Mouse (Mus musculus) midbrain, embryonic 16.5 days (tissue): ENCODE measurements around the gene 0610010K14Rik. TPM values are rescaled to one million over a fixed set of nuclear protein-coding genes. Genes with fewer than 3 reads are reported as not detected.
A peak's percentile ranks its signal among the peaks of the same experiment; 100 is the strongest.

ENCODE experiments used
- ATAC-seq: fragments of 200-750 bp; cut with Nextera tagmentation; 2 replicates; pipeline ENCODE4 v1.8.0; 2017; ENCODE audit warnings: moderate TSS enrichment
- H3K27ac ChIP-seq: fragments of 300-500 bp; sonication (generic); 2 replicates; pipeline ENCODE4 v1.5.1; 2014; ENCODE audit warnings: mild to moderate bottlenecking, low read length, mixed read lengths
- H3K27me3 ChIP-seq: fragments of 300-500 bp; sonication (generic); 2 replicates; pipeline ENCODE4 v1.6.1; 2014; ENCODE audit warnings: low read depth, low read length, mixed read lengths; ENCODE audit not compliant: control insufficient read depth, insufficient read depth
- H3K36me3 ChIP-seq: fragments of 300-500 bp; sonication (generic); 2 replicates; pipeline ENCODE4 v1.6.1; 2014; ENCODE audit warnings: mild to moderate bottlenecking, low read length, moderate library complexity, mixed read lengths; ENCODE audit not compliant: control insufficient read depth, insufficient read depth
- H3K4me1 ChIP-seq: fragments of 300-500 bp; sonication (generic); 2 replicates; pipeline ENCODE4 v1.6.1; 2014; ENCODE audit warnings: mild to moderate bottlenecking, low read length, mixed read lengths; ENCODE audit not compliant: control insufficient read depth, insufficient read depth
- H3K4me2 ChIP-seq: fragments of 300-500 bp; sonication (generic); 2 replicates; pipeline ENCODE4 v1.6.1; 2014; ENCODE audit warnings: mild to moderate bottlenecking, low read length, mixed read lengths
- H3K4me3 ChIP-seq: fragments of 300-500 bp; sonication (generic); 2 replicates; pipeline ENCODE4 v1.5.1; 2014; ENCODE audit warnings: low read depth, mild to moderate bottlenecking, low read length, moderate library complexity, mixed read lengths
- H3K9ac ChIP-seq: fragments of 300-500 bp; sonication (generic); 2 replicates; pipeline ENCODE4 v1.6.1; 2014; ENCODE audit warnings: low read depth, low read length, mixed read lengths
- H3K9me3 ChIP-seq: fragments of 300-500 bp; sonication (generic); replicated peaks from 2 replicates; pipeline ENCODE4 v1.6.1; 2014; ENCODE audit warnings: mild to moderate bottlenecking, low read length, mixed read lengths; ENCODE audit not compliant: control insufficient read depth, poor library complexity, severe bottlenecking
- WGBS: fragments of 180-500 bp; shearing (Covaris S2); extraction: QIAGEN DNeasy Blood & Tissue Kit; methylation state at CpG from one replicate; pipeline ENCODE4 v1.1.7; 2014; 5-methylcytosine and 5-hydroxymethylcytosine counted together
- polyA plus RNA-seq: library from polyadenylated mRNA; unstranded; fragments of >200 nt; fragmentation: Nextera tagmentation; extraction: Ambion mirVana; gene quantifications from 2 replicates; pipeline ENCODE4 v1.2.1, GENCODE M21; 2015

The 0610010K14Rik gene
- polyA plus RNA-seq, 1 experiment from 2014 or later = 165 TPM

GRCm38 (mm10) chr11:70239541-70240279 is 2.0 kb upstream of the 0610010K14Rik start, which contains the start of the genes Gm21988 and Rnasek:
Gene Gm21988 (minus strand): TSS chr11:70239830.
Gene Rnasek (minus strand): TSS chr11:70239842.
- Histone ChIP-seq H3K4me2 (peak within 1 kb of the TSS; percentile 99), H3K9me3 (no peaks in the 10 kb centered on the region), H3K27ac (peak within 1 kb of the TSS; percentile 91), H3K4me1 (peaks cover 25% of the 10 kb centered on the region), H3K9ac (peak within 1 kb of the TSS; percentile 95), H3K4me3 (peak within 1 kb of the TSS; percentile 94), H3K36me3 (peaks cover 9% of the 10 kb centered on the region), H3K27me3 (no peaks in the 10 kb centered on the region; the same call in 1 of the 2 replicates)
- WGBS = 0% methylated on average over 26 of the region's 35 CpGs
- ATAC-seq = peak; percentile 37

GRCm38 (mm10) chr11:70238591-70239440 is 1.1 kb upstream of the 0610010K14Rik start:
- peak overlapping the region; percentile 93 for H3K27ac ChIP-seq
- WGBS = 11% methylated on average over 23 of the region's 23 CpGs
- H3K36me3 ChIP-seq = peaks cover 13% of the 10 kb centered on the region
- peak overlapping the region; percentile 95 for H3K9ac ChIP-seq
- peak overlapping the region; percentile 99 for H3K4me2 ChIP-seq
- H3K4me1 ChIP-seq = peaks cover 25% of the 10 kb centered on the region
- H3K27me3 ChIP-seq = no peaks in the 10 kb centered on the region; the same call in 1 of the 2 replicates
- no peak for ATAC-seq
- H3K4me3 ChIP-seq = peak overlapping the region; percentile 94
- no peaks in the 10 kb centered on the region for H3K9me3 ChIP-seq

- peak overlapping the region; percentile 99 for H3K4me2 ChIP-seq
- ATAC-seq = no peak
Observed at GRCm38 (mm10) chr11:70236717-70237116, 997 bp downstream of the 0610010K14Rik start.

GRCm38 (mm10) chr11:70235254-70235900 is 2.3 kb downstream of the 0610010K14Rik start:
- Histone ChIP-seq H3K4me2 (no peak overlapping the region), H3K4me1 (peaks cover 28% of the 10 kb centered on the region), H3K27ac (no peak overlapping the region), H3K9ac (no peak overlapping the region), H3K4me3 (no peak overlapping the region), H3K36me3 (peaks cover 13% of the 10 kb centered on the region), H3K27me3 (peaks cover 7% of the 10 kb centered on the region), H3K9me3 (no peaks in the 10 kb centered on the region)
- ATAC-seq = no peak
- 92% methylated on average over 12 of the region's 12 CpGs for WGBS

More at GRCm38 (mm10) chr11:70236717-70237116, 997 bp downstream of the 0610010K14Rik start:
- Histone ChIP-seq H3K36me3 (peaks cover 13% of the 10 kb centered on the region), H3K27ac (peak overlapping the region; percentile 93), H3K4me3 (peak overlapping the region; percentile 94), H3K4me1 (peaks cover 28% of the 10 kb centered on the region), H3K9ac (peak overlapping the region; percentile 88), H3K9me3 (no peaks in the 10 kb centered on the region), H3K27me3 (no peaks in the 10 kb centered on the region)
- WGBS = 16% methylated on average over 7 of the region's 7 CpGs

- Histone ChIP-seq H3K9me3 (no peaks in the 10 kb centered on the region), H3K4me3 (no peak overlapping the region), H3K4me2 (no peak overlapping the region), H3K36me3 (peaks cover 13% of the 10 kb centered on the region), H3K9ac (no peak overlapping the region), H3K27ac (no peak overlapping the region), H3K27me3 (peaks cover 13% of the 10 kb centered on the region), H3K4me1 (peaks cover 29% of the 10 kb centered on the region)
- no peak for ATAC-seq
- WGBS = 88% methylated on average over 8 of the region's 8 CpGs
Observed at GRCm38 (mm10) chr11:70234497-70234896, 3.2 kb downstream of the 0610010K14Rik start.

- ATAC-seq = no peak
- Histone ChIP-seq H3K4me1 (peaks cover 28% of the 10 kb centered on the region), H3K4me3 (no peak overlapping the region), H3K9me3 (no peaks in the 10 kb centered on the region), H3K36me3 (peaks cover 13% of the 10 kb centered on the region), H3K9ac (no peak overlapping the region), H3K4me2 (no peak overlapping the region), H3K27ac (no peak overlapping the region), H3K27me3 (peaks cover 13% of the 10 kb centered on the region)
- 57% methylated on average over 5 of the region's 5 CpGs for WGBS
Observed at GRCm38 (mm10) chr11:70234037-70234436, 3.7 kb downstream of the 0610010K14Rik start.

- Histone ChIP-seq H3K4me1 (peaks cover 21% of the 10 kb centered on the region), H3K4me2 (peak overlapping the region; percentile 54), H3K27me3 (peaks cover 21% of the 10 kb centered on the region), H3K4me3 (peak overlapping the region; percentile 34), H3K27ac (no peak overlapping the region), H3K36me3 (peaks cover 13% of the 10 kb centered on the region), H3K9ac (peak overlapping the region; percentile 63), H3K9me3 (no peaks in the 10 kb centered on the region)
- 39% methylated on average over 8 of the region's 8 CpGs for WGBS
- no peak for ATAC-seq
Observed at GRCm38 (mm10) chr11:70233016-70233415, 4.7 kb downstream of the 0610010K14Rik start.

- peak overlapping the region; percentile 63 for H3K9ac ChIP-seq
- H3K4me1 ChIP-seq = peaks cover 21% of the 10 kb centered on the region
- peak overlapping the region; percentile 34 for H3K4me3 ChIP-seq
- H3K4me2 ChIP-seq = peak overlapping the region; percentile 54
- no peaks in the 10 kb centered on the region for H3K9me3 ChIP-seq
- no peak overlapping the region for H3K27ac ChIP-seq
- ATAC-seq = no peak
- 11% methylated on average over 9 of the region's 10 CpGs for WGBS
- H3K27me3 ChIP-seq = peaks cover 26% of the 10 kb centered on the region
- peaks cover 13% of the 10 kb centered on the region for H3K36me3 ChIP-seq
Observed at GRCm38 (mm10) chr11:70232546-70232945, 5.2 kb downstream of the 0610010K14Rik start.
